Mouse (Mus musculus): ENCODE data around the gene Sult6b2. TPM values are rescaled to one million over a fixed set of nuclear protein-coding genes. Genes with fewer than 3 reads are reported as not detected.

Gene Sult6b2
- polyA plus RNA-seq, 1 experiment from 2014 or later = 0.14 TPM

- H3K27ac ChIP-seq (ENCODE audit: low read length) = no peak overlapping the region
- 69% methylated on average over 9 of the region's 9 CpGs for WGBS (ENCODE audit: insufficient replicate concordance)
Measured at GRCm38 (mm10) chr6:142837326-142837725, 33.0 kb upstream of the Sult6b2 start.

GRCm38 (mm10) chr6:142835726-142836125 lies 31.4 kb upstream of the Sult6b2 start:
- WGBS (ENCODE audit: insufficient replicate concordance) = 77% methylated on average over 18 of the region's 18 CpGs
- Histone ChIP-seq H3K4me3 (ENCODE audit: low read depth, low read length) (no peak overlapping the region), H3K36me3 (ENCODE audit: control insufficient read depth, insufficient read depth) (no peaks in the 10 kb centered on the region)

More at GRCm38 (mm10) chr6:142837326-142837725, 33.0 kb upstream of the Sult6b2 start:
- Histone ChIP-seq H3K4me2 (ENCODE audit: low read depth, low read length) (no peak overlapping the region), H3K4me1 (ENCODE audit: control insufficient read depth, low read depth, low read length) (no peaks in the 10 kb centered on the region), H3K4me3 (ENCODE audit: low read depth, low read length) (no peak overlapping the region), H3K27me3 (ENCODE audit: control insufficient read depth, insufficient read depth, low read depth, low read length) (no peaks in the 10 kb centered on the region), H3K36me3 (ENCODE audit: control insufficient read depth, insufficient read depth) (no peaks in the 10 kb centered on the region), H3K9ac (ENCODE audit: low read depth, low read length) (no peak overlapping the region), H3K9me3 (replicated peaks; ENCODE audit: control insufficient read depth, low read length) (no peaks in the 10 kb centered on the region)
- ATAC-seq (ENCODE audit: low read depth) = no peak

GRCm38 (mm10) chr6:142834911-142835310 lies 30.6 kb upstream of the Sult6b2 start:
- H3K9ac ChIP-seq (ENCODE audit: low read depth, low read length) = no peak overlapping the region
- H3K4me1 ChIP-seq (ENCODE audit: control insufficient read depth, low read depth, low read length) = peaks cover 3% of the 10 kb centered on the region; the same call in 1 of the 2 replicates
- H3K36me3 ChIP-seq (ENCODE audit: control insufficient read depth, insufficient read depth) = no peaks in the 10 kb centered on the region
- no peak for ATAC-seq (ENCODE audit: low read depth)
- H3K27ac ChIP-seq (ENCODE audit: low read length) = no peak overlapping the region
- 43% methylated on average over 4 of the region's 4 CpGs for WGBS (ENCODE audit: insufficient replicate concordance)
- no peaks in the 10 kb centered on the region for H3K9me3 ChIP-seq (replicated peaks; ENCODE audit: control insufficient read depth, low read length)
- H3K27me3 ChIP-seq (ENCODE audit: control insufficient read depth, insufficient read depth, low read depth, low read length) = no peaks in the 10 kb centered on the region
- H3K4me2 ChIP-seq (ENCODE audit: low read depth, low read length) = no peak overlapping the region
- no peak overlapping the region for H3K4me3 ChIP-seq (ENCODE audit: low read depth, low read length)

More at GRCm38 (mm10) chr6:142835726-142836125, 31.4 kb upstream of the Sult6b2 start:
- no peaks in the 10 kb centered on the region for H3K27me3 ChIP-seq (ENCODE audit: control insufficient read depth, insufficient read depth, low read depth, low read length)
- no peaks in the 10 kb centered on the region for H3K9me3 ChIP-seq (replicated peaks; ENCODE audit: control insufficient read depth, low read length)
- H3K27ac ChIP-seq (ENCODE audit: low read length) = no peak overlapping the region
- H3K4me1 ChIP-seq (ENCODE audit: control insufficient read depth, low read depth, low read length) = peaks cover 3% of the 10 kb centered on the region; the same call in 1 of the 2 replicates
- no peak overlapping the region for H3K9ac ChIP-seq (ENCODE audit: low read depth, low read length)
- ATAC-seq (ENCODE audit: low read depth) = no peak
- H3K4me2 ChIP-seq (ENCODE audit: low read depth, low read length) = no peak overlapping the region

DNA sequence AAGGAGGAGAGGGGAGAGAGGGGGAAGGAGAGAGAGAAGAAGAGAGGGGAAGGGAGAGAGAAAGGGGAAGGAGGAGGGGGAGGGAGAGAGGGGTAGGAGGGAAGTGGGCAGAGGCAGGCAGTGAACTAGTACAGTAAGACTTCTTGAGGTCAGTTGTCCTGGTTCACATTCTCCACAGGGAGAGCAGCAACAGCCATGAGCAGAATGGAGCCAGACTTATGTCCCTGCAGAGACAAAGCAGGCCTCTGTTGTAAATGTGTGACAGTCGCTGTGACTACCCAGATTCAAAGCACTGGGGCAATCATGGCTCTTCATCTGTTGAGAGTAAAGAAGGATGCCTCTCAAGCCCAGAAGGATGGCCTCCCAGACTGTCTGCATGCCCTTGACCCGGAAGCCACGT lies 27.4 kb upstream of the Sult6b2 start:
- no peak for ATAC-seq (ENCODE audit: low read depth)
- H3K4me2 ChIP-seq (ENCODE audit: low read depth, low read length) = no peak overlapping the region
- WGBS (ENCODE audit: insufficient replicate concordance) = 19% methylated on average over 3 of the region's 3 CpGs

DNA sequence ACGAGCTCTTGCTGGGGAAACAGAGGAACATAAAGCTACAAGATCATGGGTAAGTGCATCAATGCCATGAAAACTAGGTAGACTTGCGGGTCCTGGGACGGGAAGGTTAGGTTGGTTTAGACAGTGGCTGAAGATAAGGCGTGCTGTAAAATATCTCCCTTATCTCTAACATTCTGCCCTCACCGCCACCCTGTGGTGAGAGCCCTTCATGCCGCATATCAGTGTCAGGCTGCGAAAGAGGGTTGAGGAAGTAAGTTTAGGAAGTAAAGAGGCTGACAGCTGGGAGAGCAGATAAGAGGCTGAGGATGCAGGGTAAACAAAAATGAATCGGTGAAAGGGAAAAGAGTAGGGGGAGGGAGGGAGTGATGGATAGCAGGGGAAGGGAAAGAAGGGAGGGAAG lies 26.9 kb upstream of the Sult6b2 start:
- no peak overlapping the region for H3K4me3 ChIP-seq (ENCODE audit: low read depth, low read length)
- 4% methylated on average over 8 of the region's 8 CpGs for WGBS (ENCODE audit: insufficient replicate concordance)
- H3K27ac ChIP-seq (ENCODE audit: low read length) = no peak overlapping the region
- peaks cover 3% of the 10 kb centered on the region; the same call in 1 of the 2 replicates for H3K4me1 ChIP-seq (ENCODE audit: control insufficient read depth, low read depth, low read length)
- no peak overlapping the region for H3K9ac ChIP-seq (ENCODE audit: low read depth, low read length)
- H3K27me3 ChIP-seq (ENCODE audit: control insufficient read depth, insufficient read depth, low read depth, low read length) = no peaks in the 10 kb centered on the region
- no peaks in the 10 kb centered on the region for H3K36me3 ChIP-seq (ENCODE audit: control insufficient read depth, insufficient read depth)
- no peak overlapping the region for H3K4me2 ChIP-seq (ENCODE audit: low read depth, low read length)
- no peaks in the 10 kb centered on the region for H3K9me3 ChIP-seq (replicated peaks; ENCODE audit: control insufficient read depth, low read length)
- peak; percentile 79 for ATAC-seq (ENCODE audit: low read depth)

More for the DNA sequence above, 27.4 kb upstream of the Sult6b2 start:
- Histone ChIP-seq H3K9me3 (replicated peaks; ENCODE audit: control insufficient read depth, low read length) (no peaks in the 10 kb centered on the region), H3K27ac (ENCODE audit: low read length) (no peak overlapping the region), H3K27me3 (ENCODE audit: control insufficient read depth, insufficient read depth, low read depth, low read length) (no peaks in the 10 kb centered on the region), H3K4me3 (ENCODE audit: low read depth, low read length) (no peak overlapping the region), H3K36me3 (ENCODE audit: control insufficient read depth, insufficient read depth) (no peaks in the 10 kb centered on the region), H3K4me1 (ENCODE audit: control insufficient read depth, low read depth, low read length) (peaks cover 3% of the 10 kb centered on the region; the same call in 1 of the 2 replicates), H3K9ac (ENCODE audit: low read depth, low read length) (no peak overlapping the region)

GRCm38 (mm10) chr6:142830221-142830620 lies 25.9 kb upstream of the Sult6b2 start:
- no peaks in the 10 kb centered on the region for H3K36me3 ChIP-seq (ENCODE audit: control insufficient read depth, insufficient read depth)
- H3K27me3 ChIP-seq (ENCODE audit: control insufficient read depth, insufficient read depth, low read depth, low read length) = no peaks in the 10 kb centered on the region
- H3K9ac ChIP-seq (ENCODE audit: low read depth, low read length) = no peak overlapping the region
- H3K4me3 ChIP-seq (ENCODE audit: low read depth, low read length) = no peak overlapping the region
- H3K9me3 ChIP-seq (replicated peaks; ENCODE audit: control insufficient read depth, low read length) = no peaks in the 10 kb centered on the region
- H3K4me2 ChIP-seq (ENCODE audit: low read depth, low read length) = no peak overlapping the region
- 53% methylated on average over 3 of the region's 3 CpGs for WGBS (ENCODE audit: insufficient replicate concordance)
- no peak for ATAC-seq (ENCODE audit: low read depth)
- H3K4me1 ChIP-seq (ENCODE audit: control insufficient read depth, low read depth, low read length) = peaks cover 3% of the 10 kb centered on the region; the same call in 1 of the 2 replicates
- H3K27ac ChIP-seq (ENCODE audit: low read length) = no peak overlapping the region

GRCm38 (mm10) chr6:142825449-142825848 lies 21.1 kb upstream of the Sult6b2 start:
- WGBS (ENCODE audit: insufficient replicate concordance) = 71% methylated on average over 5 of the region's 5 CpGs
- ATAC-seq (ENCODE audit: low read depth) = no peak
- no peak overlapping the region for H3K9ac ChIP-seq (ENCODE audit: low read depth, low read length)
- no peaks in the 10 kb centered on the region for H3K27me3 ChIP-seq (ENCODE audit: control insufficient read depth, insufficient read depth, low read depth, low read length)
- no peak overlapping the region for H3K4me3 ChIP-seq (ENCODE audit: low read depth, low read length)
- H3K4me2 ChIP-seq (ENCODE audit: low read depth, low read length) = no peak overlapping the region
- no peaks in the 10 kb centered on the region for H3K36me3 ChIP-seq (ENCODE audit: control insufficient read depth, insufficient read depth)
- no peaks in the 10 kb centered on the region for H3K9me3 ChIP-seq (replicated peaks; ENCODE audit: control insufficient read depth, low read length)
- no peaks in the 10 kb centered on the region for H3K4me1 ChIP-seq (ENCODE audit: control insufficient read depth, low read depth, low read length)
- H3K27ac ChIP-seq (ENCODE audit: low read length) = no peak overlapping the region

GRCm38 (mm10) chr6:142823008-142823787 lies 18.9 kb upstream of the Sult6b2 start:
- no peak for ATAC-seq (ENCODE audit: low read depth)
- Histone ChIP-seq H3K27me3 (ENCODE audit: control insufficient read depth, insufficient read depth, low read depth, low read length) (no peaks in the 10 kb centered on the region), H3K9me3 (replicated peaks; ENCODE audit: control insufficient read depth, low read length) (no peaks in the 10 kb centered on the region), H3K9ac (ENCODE audit: low read depth, low read length) (no peak overlapping the region), H3K36me3 (ENCODE audit: control insufficient read depth, insufficient read depth) (no peaks in the 10 kb centered on the region), H3K27ac (ENCODE audit: low read length) (no peak overlapping the region), H3K4me2 (ENCODE audit: low read depth, low read length) (no peak overlapping the region), H3K4me1 (ENCODE audit: control insufficient read depth, low read depth, low read length) (no peaks in the 10 kb centered on the region), H3K4me3 (ENCODE audit: low read depth, low read length) (no peak overlapping the region)
- WGBS (ENCODE audit: insufficient replicate concordance) = 45% methylated on average over 5 of the region's 5 CpGs

- H3K4me1 ChIP-seq (ENCODE audit: control insufficient read depth, low read depth, low read length) = no peaks in the 10 kb centered on the region
- WGBS (ENCODE audit: insufficient replicate concordance) = 69% methylated on average over 10 of the region's 10 CpGs
- H3K27ac ChIP-seq (ENCODE audit: low read length) = no peak overlapping the region
- H3K9ac ChIP-seq (ENCODE audit: low read depth, low read length) = no peak overlapping the region
- H3K9me3 ChIP-seq (replicated peaks; ENCODE audit: control insufficient read depth, low read length) = no peaks in the 10 kb centered on the region
- H3K27me3 ChIP-seq (ENCODE audit: control insufficient read depth, insufficient read depth, low read depth, low read length) = no peaks in the 10 kb centered on the region
- ATAC-seq (ENCODE audit: low read depth) = no peak
- no peak overlapping the region for H3K4me2 ChIP-seq (ENCODE audit: low read depth, low read length)
- H3K4me3 ChIP-seq (ENCODE audit: low read depth, low read length) = no peak overlapping the region
- no peaks in the 10 kb centered on the region for H3K36me3 ChIP-seq (ENCODE audit: control insufficient read depth, insufficient read depth)
Measured at GRCm38 (mm10) chr6:142818306-142818705, 14.0 kb upstream of the Sult6b2 start.

All from liver, embryonic 16.5 days (tissue).